Mouse (Mus musculus): ENCODE measurements around the gene Dnmt3a.

Dnmt3a gene

GRCm38 (mm10) chr12:3787541-3787940 lies 18.3 kb upstream of the Dnmt3a start:
- DNase-seq (ENCODE audit: low spot score), result no peak

GRCm38 (mm10) chr12:3788421-3789051 lies 17.3 kb upstream of the Dnmt3a start:
- no peak for DNase-seq (ENCODE audit: low spot score)

- no peak for DNase-seq (ENCODE audit: low spot score)
These were observed 16.1 kb upstream of the Dnmt3a start for GRCm38 (mm10) chr12:3789626-3790185.

GRCm38 (mm10) chr12:3791257-3791656 lies 14.6 kb upstream of the Dnmt3a start:
- no peak for DNase-seq (ENCODE audit: low spot score)

GRCm38 (mm10) chr12:3791732-3792131 lies 14.1 kb upstream of the Dnmt3a start:
- DNase-seq (ENCODE audit: low spot score), result peak; percentile 98

- no peak for DNase-seq (ENCODE audit: low spot score)
These were observed 13.6 kb upstream of the Dnmt3a start for GRCm38 (mm10) chr12:3792248-3792647.

- DNase-seq (ENCODE audit: low spot score), result no peak
These were observed 10.2 kb upstream of the Dnmt3a start for GRCm38 (mm10) chr12:3795569-3795968.

- no peak for DNase-seq (ENCODE audit: low spot score)
These were observed 6.3 kb upstream of the Dnmt3a start for GRCm38 (mm10) chr12:3799551-3799950.

- peak; percentile 92 for DNase-seq (ENCODE audit: low spot score)
These were observed 471 bp downstream of the Dnmt3a start for GRCm38 (mm10) chr12:3806271-3806684.

- DNase-seq (ENCODE audit: low spot score), result peak; percentile 84
These were observed 1.1 kb downstream of the Dnmt3a start for GRCm38 (mm10) chr12:3806703-3807547.

GRCm38 (mm10) chr12:3807548-3808395 lies 2.0 kb downstream of the Dnmt3a start:
- DNase-seq (ENCODE audit: low spot score), result peak; percentile 92

- peak; percentile 64 for DNase-seq (ENCODE audit: low spot score)
These were observed 2.7 kb downstream of the Dnmt3a start for GRCm38 (mm10) chr12:3808396-3808981.

GRCm38 (mm10) chr12:3809520-3810180 lies 3.8 kb downstream of the Dnmt3a start:
- no peak for DNase-seq (ENCODE audit: low spot score)

GRCm38 (mm10) chr12:3810455-3810854 lies 4.6 kb downstream of the Dnmt3a start:
- DNase-seq (ENCODE audit: low spot score), result no peak

- DNase-seq (ENCODE audit: low spot score), result no peak
These were observed 5.8 kb downstream of the Dnmt3a start for GRCm38 (mm10) chr12:3811596-3811995.

GRCm38 (mm10) chr12:3812251-3812650 lies 6.4 kb downstream of the Dnmt3a start:
- no peak for DNase-seq (ENCODE audit: low spot score)

GRCm38 (mm10) chr12:3813138-3813537 lies 7.3 kb downstream of the Dnmt3a start:
- DNase-seq (ENCODE audit: low spot score), result no peak

GRCm38 (mm10) chr12:3815386-3815785 lies 9.6 kb downstream of the Dnmt3a start:
- DNase-seq (ENCODE audit: low spot score), result no peak

GRCm38 (mm10) chr12:3817033-3817432 lies 11.2 kb downstream of the Dnmt3a start:
- peak; percentile 81 for DNase-seq (ENCODE audit: low spot score)

GRCm38 (mm10) chr12:3817566-3817965 lies 11.8 kb downstream of the Dnmt3a start:
- peak; percentile 75 for DNase-seq (ENCODE audit: low spot score)

GRCm38 (mm10) chr12:3819899-3820298 lies 14.1 kb downstream of the Dnmt3a start:
- peak; percentile 47 for DNase-seq (ENCODE audit: low spot score)
